Mouse (Mus musculus): ENCODE measurements around the gene Krtap7-1.

GRCm38 (mm10) chr16:89503571-89503970, 4.6 kb downstream of the Krtap7-1 start:
- TF ChIP-seq CTCF (IDR thresholded peaks at IDR 0.05; ENCODE audit: low read depth, low read length) (no peak), POLR2A (IDR thresholded peaks at IDR 0.05; ENCODE audit: extremely low read depth, insufficient read depth, low read length) (no peak)
